Mouse (Mus musculus) midbrain, embryonic 14.5 days (tissue): ENCODE data around the gene Gm20388. TPM values are rescaled to one million over a fixed set of nuclear protein-coding genes. Genes with fewer than 3 reads are reported as not detected.
A peak's percentile ranks its signal among the peaks of the same experiment; 100 is the strongest.

ENCODE experiments used
- ATAC-seq: fragments of 200-750 bp; cut with Nextera tagmentation; 2 replicates; pipeline ENCODE4 v1.8.0; 2017; ENCODE audit warnings: moderate number of reproducible peaks, moderate library complexity; ENCODE audit not compliant: low FRiP score, low TSS enrichment
- DNase-seq: peaks from one replicate; pipeline ENCODE4 v3.0.0-alpha.2; 2015
- H3K27ac ChIP-seq: fragments of 300-500 bp; sonication (generic); replicated peaks from 2 replicates; pipeline ENCODE4 v1.5.1; 2014; ENCODE audit warnings: mild to moderate bottlenecking, low read depth, low read length, moderate library complexity
- H3K27me3 ChIP-seq: fragments of 300-500 bp; sonication (generic); 2 replicates; pipeline ENCODE4 v1.6.1; 2014; ENCODE audit warnings: low read length, control low read depth, mixed read lengths; ENCODE audit not compliant: control insufficient read depth, insufficient read depth
- H3K36me3 ChIP-seq: fragments of 300-500 bp; sonication (generic); 2 replicates; pipeline ENCODE4 v1.6.1; 2014; ENCODE audit warnings: low read length, control low read depth; ENCODE audit not compliant: control insufficient read depth, insufficient read depth
- H3K4me1 ChIP-seq: fragments of 300-500 bp; sonication (generic); 2 replicates; pipeline ENCODE4 v1.6.1; 2014; ENCODE audit warnings: mild to moderate bottlenecking, antibody characterized with exemption, low read length, control low read depth; ENCODE audit not compliant: control insufficient read depth, insufficient read depth
- H3K4me2 ChIP-seq: fragments of 300-500 bp; sonication (generic); 2 replicates; pipeline ENCODE4 v1.6.1; 2014; ENCODE audit warnings: mild to moderate bottlenecking, low read length, moderate library complexity
- H3K4me3 ChIP-seq: fragments of 300-500 bp; sonication (generic); replicated peaks from 2 replicates; pipeline ENCODE4 v1.5.1; 2014; ENCODE audit warnings: low read depth, low read length
- H3K9ac ChIP-seq: fragments of 300-500 bp; sonication (generic); replicated peaks from 2 replicates; pipeline ENCODE4 v1.6.1; 2014; ENCODE audit warnings: mild to moderate bottlenecking, low read length, moderate library complexity
- H3K9me3 ChIP-seq: fragments of 300-500 bp; sonication (generic); 2 replicates; pipeline ENCODE4 v1.6.1; 2016; ENCODE audit warnings: low read length, control low read depth, mixed read lengths; ENCODE audit not compliant: control insufficient read depth
- WGBS: fragments of 180-500 bp; shearing (Covaris S2); extraction: QIAGEN DNeasy Blood & Tissue Kit; methylation state at CpG from one replicate; pipeline ENCODE4 v1.1.7; 2014; 5-methylcytosine and 5-hydroxymethylcytosine counted together
- polyA plus RNA-seq: library from polyadenylated mRNA; unstranded; fragments of >200 nt; fragmentation: Nextera tagmentation; extraction: Ambion mirVana; gene quantifications from 2 replicates; pipeline ENCODE4 v1.2.1, GENCODE M21; 2014

The Gm20388 gene
- polyA plus RNA-seq, 1 experiment from 2014 or later = 4.1 TPM

DNA sequence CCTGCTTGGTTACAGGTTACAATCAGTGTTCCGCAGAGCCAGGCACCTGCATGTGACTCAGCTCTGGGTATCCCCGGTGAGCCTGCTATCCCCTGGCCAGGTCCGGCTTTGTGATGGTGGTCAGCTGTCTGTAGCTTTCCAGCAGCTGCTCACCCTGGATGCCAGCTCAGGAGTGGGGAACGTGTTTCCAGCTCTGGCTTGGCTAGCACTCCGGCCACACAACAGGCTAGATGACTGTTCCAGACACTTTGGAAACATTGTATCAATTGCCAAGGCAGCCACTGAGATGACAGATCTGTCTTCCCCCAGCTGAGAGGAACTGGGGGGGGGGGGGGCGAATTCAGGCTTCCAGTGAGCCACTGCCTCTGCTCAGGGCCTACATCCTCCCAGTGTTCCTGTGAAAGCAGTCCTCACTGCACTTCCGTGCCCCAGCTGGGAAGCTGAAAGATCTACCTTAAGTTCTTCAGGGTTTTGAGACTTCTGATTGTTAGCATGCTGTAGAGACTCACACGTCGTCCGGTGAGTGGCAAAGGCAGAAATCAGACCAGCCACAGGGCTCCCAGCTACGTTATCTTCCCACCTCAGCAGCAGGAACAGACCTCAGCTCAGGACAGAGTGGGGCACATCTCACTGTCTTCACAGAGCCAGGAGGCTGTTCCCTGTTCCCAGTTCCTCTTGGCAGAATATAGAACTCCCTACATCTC is 4408.1 kb downstream of the Gm20388 start:
- Histone ChIP-seq H3K9me3 (no peaks in the 10 kb centered on the region), H3K27ac (no peak overlapping the region), H3K36me3 (peaks cover 8% of the 10 kb centered on the region), H3K4me3 (no peak overlapping the region), H3K4me2 (no peak overlapping the region), H3K27me3 (no peaks in the 10 kb centered on the region), H3K9ac (no peak overlapping the region), H3K4me1 (peaks cover 42% of the 10 kb centered on the region)
- ATAC-seq (no peak), DNase-seq (no peak)
- 80% methylated on average over 10 of the region's 11 CpGs for WGBS

DNA sequence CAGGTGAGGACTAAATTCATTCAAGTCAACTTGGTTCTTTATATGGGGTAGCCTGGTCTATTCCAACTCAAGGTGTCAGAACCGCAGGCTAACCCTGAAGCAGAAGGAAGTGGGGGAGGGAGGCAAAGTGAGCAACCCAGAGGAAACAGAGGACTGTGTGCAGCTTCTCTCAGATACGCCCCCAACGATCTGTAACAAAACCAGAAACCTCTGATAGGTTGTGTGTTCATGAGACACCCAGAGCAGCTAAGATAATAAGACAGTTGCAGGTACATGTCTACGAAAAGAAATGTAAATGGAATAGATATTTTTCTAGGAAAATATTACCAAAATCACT is 4408.6 kb downstream of the Gm20388 start:
- no peak overlapping the region for H3K9ac ChIP-seq
- no peaks in the 10 kb centered on the region for H3K27me3 ChIP-seq
- peaks cover 41% of the 10 kb centered on the region for H3K4me1 ChIP-seq
- DNase-seq (no peak), ATAC-seq (no peak)
- H3K27ac ChIP-seq = no peak overlapping the region
- H3K9me3 ChIP-seq = no peaks in the 10 kb centered on the region
- H3K36me3 ChIP-seq = peaks cover 12% of the 10 kb centered on the region
- no peak overlapping the region for H3K4me2 ChIP-seq
- no peak overlapping the region for H3K4me3 ChIP-seq
- 94% methylated on average over 4 of the region's 4 CpGs for WGBS

DNA sequence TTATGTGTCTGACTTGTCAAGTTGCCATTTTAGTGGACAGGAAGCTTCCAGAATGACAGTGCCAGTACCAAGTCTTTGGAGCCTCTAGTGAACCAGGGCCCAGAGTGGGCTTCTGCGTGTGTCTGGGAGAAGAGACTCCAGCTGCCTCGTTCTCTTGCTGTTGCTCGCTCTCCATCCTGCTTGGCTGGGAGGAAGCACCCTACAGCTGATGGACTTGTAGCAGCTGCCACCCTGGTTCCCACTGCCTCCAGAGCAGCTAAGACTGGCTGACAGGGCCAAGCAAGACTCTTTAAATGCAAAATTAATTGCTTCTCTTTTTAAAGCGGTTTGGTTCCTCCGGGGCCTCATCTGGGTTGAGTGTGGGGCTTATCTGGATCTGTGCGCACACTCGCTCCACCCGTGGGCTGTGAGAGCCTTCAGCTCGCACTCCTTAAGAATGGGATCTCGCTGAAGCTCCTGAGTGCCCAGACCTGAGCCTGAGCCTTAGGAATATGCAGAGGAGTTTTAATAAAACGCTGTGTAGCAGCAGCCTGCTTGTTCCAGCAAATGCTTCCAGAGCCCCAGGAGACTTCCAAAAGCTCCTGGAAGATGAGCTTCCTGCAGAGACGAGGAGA is 4410.7 kb downstream of the Gm20388 start:
- 39% methylated on average over 12 of the region's 12 CpGs for WGBS
- peak; percentile 70 for DNase-seq
- Histone ChIP-seq H3K27ac (peak overlapping the region; percentile 78), H3K9me3 (no peaks in the 10 kb centered on the region), H3K4me2 (no peak overlapping the region), H3K9ac (peak overlapping the region; percentile 1; the same call in 1 of the 2 replicates), H3K4me3 (no peak overlapping the region), H3K4me1 (peaks cover 29% of the 10 kb centered on the region), H3K36me3 (peaks cover 29% of the 10 kb centered on the region), H3K27me3 (no peaks in the 10 kb centered on the region)
- ATAC-seq = no peak

DNA sequence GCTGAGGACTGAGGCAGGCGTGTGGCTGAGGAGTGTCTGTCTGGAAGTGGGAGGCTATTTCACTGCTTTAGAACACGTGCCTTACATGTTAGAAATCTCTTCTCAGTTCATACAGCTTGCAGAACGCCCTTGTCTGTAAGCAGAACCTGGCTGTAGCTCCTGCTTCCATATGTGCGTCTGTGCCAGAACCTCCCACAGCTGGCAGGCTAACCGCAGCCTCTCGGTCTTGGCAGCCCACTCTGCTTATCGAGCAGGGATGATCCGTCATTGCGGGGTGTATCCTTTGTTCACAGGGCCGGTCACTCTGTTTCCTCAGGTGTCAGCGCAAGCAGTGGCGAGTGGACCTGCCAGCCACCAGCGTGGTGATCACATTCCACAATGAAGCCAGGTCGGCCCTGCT is 4412.7 kb downstream of the Gm20388 start:
- Histone ChIP-seq H3K4me3 (no peak overlapping the region), H3K36me3 (peaks cover 40% of the 10 kb centered on the region), H3K9me3 (no peaks in the 10 kb centered on the region), H3K9ac (no peak overlapping the region), H3K27ac (no peak overlapping the region), H3K4me1 (peaks cover 17% of the 10 kb centered on the region), H3K4me2 (no peak overlapping the region), H3K27me3 (no peaks in the 10 kb centered on the region)
- 94% methylated on average over 14 of the region's 14 CpGs for WGBS
- DNase-seq = no peak
- no peak for ATAC-seq

DNA sequence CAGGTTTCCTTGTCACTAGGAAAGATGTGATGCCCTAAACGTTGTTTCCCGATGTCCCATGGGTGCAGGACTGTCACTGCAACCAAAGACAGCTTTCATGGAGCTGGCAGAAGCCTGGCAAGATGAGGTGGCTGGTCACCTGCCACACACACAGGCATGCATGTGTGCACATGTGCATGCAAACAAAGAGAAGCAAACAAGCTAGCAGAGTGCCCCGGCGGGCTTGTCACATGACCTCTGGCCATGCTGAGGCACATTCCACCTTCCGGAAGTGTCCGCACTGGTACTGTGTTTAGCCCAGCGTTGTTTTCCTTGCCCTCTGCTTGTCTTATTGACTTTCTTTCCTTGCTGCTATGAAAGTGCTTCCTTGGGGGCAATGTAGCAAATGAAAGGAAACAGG is 4417.6 kb downstream of the Gm20388 start:
- DNase-seq (no peak), ATAC-seq (no peak)
- 86% methylated on average over 7 of the region's 7 CpGs for WGBS

DNA sequence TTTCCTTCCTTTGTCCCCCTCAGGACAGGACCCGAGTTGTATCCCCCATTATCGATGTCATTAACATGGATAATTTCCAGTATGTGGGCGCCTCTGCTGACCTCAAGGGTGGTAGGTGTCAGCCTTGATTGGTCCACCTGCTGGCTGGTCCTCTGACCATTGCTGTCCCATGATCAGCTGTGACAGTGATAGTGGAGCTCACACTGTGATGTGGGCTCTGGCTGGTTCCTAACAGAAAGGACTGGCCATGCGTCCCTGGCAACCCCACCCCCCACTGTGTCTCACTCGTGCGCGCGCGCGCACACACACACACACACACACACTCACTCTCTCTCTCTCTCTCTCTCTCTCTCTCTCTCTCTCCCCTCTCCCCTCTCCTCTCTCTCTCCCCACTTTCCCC is 4419.0 kb downstream of the Gm20388 start:
- H3K4me1 ChIP-seq = no peaks in the 10 kb centered on the region; the same call in 1 of the 2 replicates
- 31% methylated on average over 10 of the region's 10 CpGs for WGBS
- H3K9ac ChIP-seq = no peak overlapping the region
- 0 out of 2 replicates have a peak overlapping the region, but pooled peaks have one; percentile 26 for H3K27ac ChIP-seq
- H3K27me3 ChIP-seq = no peaks in the 10 kb centered on the region
- DNase-seq = peak; percentile 46
- H3K36me3 ChIP-seq = peaks cover 57% of the 10 kb centered on the region
- no peaks in the 10 kb centered on the region for H3K9me3 ChIP-seq
- no peak for ATAC-seq
- no peak overlapping the region for H3K4me2 ChIP-seq
- H3K4me3 ChIP-seq = no peak overlapping the region

More for the DNA sequence above, 4417.6 kb downstream of the Gm20388 start:
- Histone ChIP-seq H3K4me3 (no peak overlapping the region), H3K4me2 (no peak overlapping the region), H3K9ac (no peak overlapping the region), H3K9me3 (no peaks in the 10 kb centered on the region), H3K36me3 (peaks cover 56% of the 10 kb centered on the region), H3K27ac (no peak overlapping the region), H3K4me1 (no peaks in the 10 kb centered on the region; the same call in 1 of the 2 replicates), H3K27me3 (no peaks in the 10 kb centered on the region)

DNA sequence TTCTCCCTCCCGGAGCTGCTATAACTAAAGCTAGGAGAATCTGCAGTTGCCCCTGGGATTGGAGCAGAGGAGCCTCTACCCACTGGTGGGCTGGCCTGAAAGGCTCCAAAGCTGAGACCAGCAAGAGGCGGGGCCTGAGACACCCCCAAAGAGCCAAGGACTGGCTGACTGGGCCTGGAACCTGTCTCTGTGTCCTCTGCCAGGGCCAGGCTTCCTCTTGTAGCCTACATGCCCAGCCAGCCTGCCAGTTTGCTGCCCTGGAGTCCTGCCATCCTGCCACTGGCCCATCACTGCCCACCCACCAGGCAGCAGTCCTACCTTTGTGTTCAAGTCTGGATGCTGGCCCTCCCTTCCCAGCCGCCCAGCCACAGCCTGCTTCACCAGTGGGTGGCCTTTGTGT is 4419.8 kb downstream of the Gm20388 start:
- Histone ChIP-seq H3K9me3 (no peaks in the 10 kb centered on the region), H3K4me1 (no peaks in the 10 kb centered on the region; the same call in 1 of the 2 replicates), H3K4me3 (no peak overlapping the region), H3K9ac (no peak overlapping the region), H3K4me2 (no peak overlapping the region), H3K27me3 (no peaks in the 10 kb centered on the region), H3K27ac (peak overlapping the region; percentile 1; the same call in 1 of the 2 replicates), H3K36me3 (peaks cover 57% of the 10 kb centered on the region)
- ATAC-seq = peak; percentile 62
- 24% methylated on average over 3 of the region's 3 CpGs for WGBS
- DNase-seq = peak; percentile 55

DNA sequence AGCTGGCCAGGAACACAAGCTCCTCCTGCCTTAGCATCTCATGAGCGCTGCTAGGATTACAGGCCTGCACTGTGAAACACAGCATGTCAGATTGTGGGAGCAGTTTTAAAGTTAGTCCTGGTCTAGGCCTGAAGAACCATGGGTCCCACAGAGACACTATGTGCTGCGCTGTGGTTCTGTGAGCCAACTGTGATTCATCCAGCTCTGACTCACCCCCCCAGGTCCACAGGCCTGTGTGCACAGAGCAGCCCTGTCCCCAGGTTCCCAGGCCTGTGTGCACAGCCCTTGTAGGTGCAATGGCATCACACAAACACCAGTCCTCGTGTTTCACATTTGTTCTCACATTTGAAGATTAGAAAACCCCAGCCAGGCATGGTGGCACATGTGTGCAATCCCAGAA is 4420.5 kb downstream of the Gm20388 start:
- Histone ChIP-seq H3K4me1 (no peaks in the 10 kb centered on the region; the same call in 1 of the 2 replicates), H3K4me3 (no peak overlapping the region), H3K9me3 (no peaks in the 10 kb centered on the region), H3K9ac (no peak overlapping the region), H3K4me2 (no peak overlapping the region), H3K27ac (peak overlapping the region; percentile 1; the same call in 1 of the 2 replicates), H3K27me3 (no peaks in the 10 kb centered on the region), H3K36me3 (peaks cover 58% of the 10 kb centered on the region)
- ATAC-seq = no peak
- DNase-seq = no peak
- WGBS = 83% methylated on average over 3 of the region's 3 CpGs

DNA sequence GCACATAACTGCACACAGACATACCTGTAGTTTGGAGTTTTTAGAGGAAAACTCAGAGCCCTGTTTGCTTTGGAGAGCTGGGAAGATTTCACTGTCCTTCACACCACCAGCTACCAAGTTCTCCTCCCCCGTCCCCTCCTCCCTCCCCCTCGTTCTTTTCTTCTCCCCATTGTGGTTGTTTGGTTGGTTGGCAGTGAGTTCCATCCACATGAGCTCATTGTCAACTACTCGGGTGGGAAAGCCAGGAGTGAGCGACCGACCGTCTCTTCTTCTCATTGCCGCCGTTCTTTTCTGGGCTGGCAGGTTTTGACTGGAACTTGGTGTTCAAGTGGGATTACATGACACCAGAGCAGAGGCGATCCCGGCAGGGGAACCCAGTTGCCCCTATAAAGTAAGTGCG is 4421.1 kb downstream of the Gm20388 start:
- Histone ChIP-seq H3K27ac (0 out of 2 replicates have a peak overlapping the region, but pooled peaks have one; percentile 26), H3K36me3 (peaks cover 64% of the 10 kb centered on the region), H3K4me1 (no peaks in the 10 kb centered on the region; the same call in 1 of the 2 replicates), H3K27me3 (no peaks in the 10 kb centered on the region), H3K9ac (no peak overlapping the region), H3K4me3 (no peak overlapping the region), H3K4me2 (no peak overlapping the region), H3K9me3 (no peaks in the 10 kb centered on the region)
- ATAC-seq (no peak), DNase-seq (no peak)
- WGBS = 50% methylated on average over 11 of the region's 11 CpGs
